In the genomic region with DNA sequence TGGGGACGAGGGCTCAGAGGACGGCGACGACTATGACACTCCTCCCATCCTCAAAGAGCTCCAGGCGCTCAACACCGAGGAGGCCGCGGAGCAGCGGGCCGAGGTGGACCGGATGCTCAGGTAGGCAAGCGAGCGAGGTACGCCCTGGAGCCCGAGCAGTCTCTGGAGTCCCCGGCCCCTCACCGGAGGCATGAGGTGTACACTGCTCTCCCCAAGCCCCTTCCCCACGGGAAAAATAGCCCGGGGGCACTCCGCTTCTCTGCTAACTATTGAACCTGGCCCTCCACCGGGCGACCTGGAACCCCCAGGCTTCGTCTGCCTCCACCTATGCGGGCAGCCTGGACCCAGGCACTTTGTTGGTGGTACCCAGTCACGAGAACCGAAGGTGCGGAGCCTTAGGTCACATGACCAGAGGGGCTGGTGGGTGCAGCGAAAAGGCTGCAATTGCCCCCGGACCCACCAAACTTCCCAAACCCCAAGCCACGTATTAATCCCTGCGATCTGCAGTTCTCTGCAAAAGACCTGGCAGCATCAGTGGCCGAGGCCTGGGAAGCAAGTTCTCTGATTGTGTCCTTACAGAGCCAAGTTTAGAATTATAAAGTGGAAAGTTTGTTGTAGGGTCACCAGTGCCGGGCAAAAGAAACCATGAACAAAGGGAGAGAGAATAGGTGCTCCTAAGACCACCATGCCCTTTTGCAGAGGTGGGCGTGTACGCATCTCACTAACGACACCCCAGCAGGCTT, we compare ENCODE assay signal across 9 mouse cellular contexts. TPM values are rescaled to one million over a fixed set of nuclear protein-coding genes. Genes with fewer than 3 reads are reported as not detected.
DNase-seq lines count a peak whose midpoint lies in the region; ATAC-seq and TF ChIP-seq lines count a peak whose summit lies in the region.
"Had no signal": no experiment of that assay in that cellular context is flagged by ENCODE, and none has a peak within 500 bp of the region (broad histone marks: within the 10 kb centered on the region; RNA-seq: fewer than 3 reads in every experiment).

No protein-coding gene starts in this region.

- no peaks in the 10 kb centered on the region for H3K9me3 ChIP-seq in forebrain, embryonic 10.5 days
- no peaks in the 10 kb centered on the region for H3K9me3 ChIP-seq in forebrain, embryonic 15.5 days
- no peaks in the 10 kb centered on the region for H3K9me3 ChIP-seq in ES-Bruce4 (replicated peaks; ENCODE audit: control insufficient read depth, insufficient read depth, low read length, poor library complexity, severe bottlenecking)
- H3K9me3 ChIP-seq in heart, embryonic 16.5 days (replicated peaks; ENCODE audit: control insufficient read depth, low read length), result no peaks in the 10 kb centered on the region
- no peaks in the 10 kb centered on the region for H3K9me3 ChIP-seq in liver, postnatal 0 days (ENCODE audit: low read length)

- no peak overlapping the region for H3K4me2 ChIP-seq in forebrain, embryonic 15.5 days (replicated peaks)
- peak overlapping the region; percentile 28; the same call in 1 of the 2 replicates for H3K4me2 ChIP-seq in heart, embryonic 16.5 days (ENCODE audit: low read depth, low read length)
- H3K4me2 ChIP-seq in liver, postnatal 0 days (ENCODE audit: low read depth, low read length), result peak overlapping the region; percentile 69

- H3K9ac ChIP-seq in forebrain, embryonic 15.5 days (replicated peaks), result no peak overlapping the region
- no peak overlapping the region for H3K9ac ChIP-seq in ES-Bruce4 (ENCODE audit: low read depth, poor library complexity, severe bottlenecking)
- no peak overlapping the region for H3K9ac ChIP-seq in heart, embryonic 16.5 days (ENCODE audit: low read length)
- H3K9ac ChIP-seq in liver, postnatal 0 days (replicated peaks), result peak overlapping the region; percentile 72

- no peak for DNase-seq in forebrain, embryonic 10.5 days (ENCODE audit: extremely low spot score, low spot score)
- DNase-seq in liver, postnatal 0 days, result peak; percentile 33
- no peak for DNase-seq in left cerebral cortex, adult 2 months (ENCODE audit: extremely low spot score in 1 of 2, low spot score in 2 of 2)
- no peak for DNase-seq in layer of hippocampus, adult 9-10 months (ENCODE audit: low spot score)
- DNase-seq in testis, postnatal 10 days (ENCODE audit: low spot score), result no peak

- H3K27me3 ChIP-seq in forebrain, embryonic 10.5 days (ENCODE audit: poor library complexity, severe bottlenecking), result peaks cover 95% of the 10 kb centered on the region
- H3K27me3 ChIP-seq in forebrain, embryonic 15.5 days, result peaks cover 68% of the 10 kb centered on the region
- H3K27me3 ChIP-seq in ES-Bruce4 (ENCODE audit: control insufficient read depth, insufficient read depth, low read length, poor library complexity, severe bottlenecking), result peaks cover 34% of the 10 kb centered on the region
- H3K27me3 ChIP-seq in heart, embryonic 16.5 days (ENCODE audit: control insufficient read depth, insufficient read depth, low read length), result peaks cover 67% of the 10 kb centered on the region
- peaks cover 49% of the 10 kb centered on the region for H3K27me3 ChIP-seq in liver, postnatal 0 days (ENCODE audit: insufficient read depth, low read length)

- no peak for TF ChIP-seq CTCF in ES-Bruce4 (IDR thresholded peaks at IDR 0.05; ENCODE audit: low read depth, low read length)
- no peak for TF ChIP-seq CTCF in liver, postnatal 0 days (IDR thresholded peaks at IDR 0.05; ENCODE audit: low read depth)
- TF ChIP-seq CTCF in left cerebral cortex, adult 2 months (IDR thresholded peaks at IDR 0.05), result no peak

- no peak for TF ChIP-seq EP300 in ES-Bruce4 (IDR thresholded peaks at IDR 0.05; ENCODE audit: insufficient read depth, low read depth, low read length)
- TF ChIP-seq EP300 in liver, postnatal 0 days (IDR thresholded peaks at IDR 0.05; ENCODE audit: low read depth), result no peak

- intact Hi-C loops in left cerebral cortex, adult 2 months (cut with DNase I), result loop anchor here (5.0 kb wide), 1 partner anchor 1991 kb away; no protein-coding TSS in a partner anchor

- H3K36me3 ChIP-seq in forebrain, embryonic 10.5 days (replicated peaks), result no peaks in the 10 kb centered on the region
- no peaks in the 10 kb centered on the region for H3K36me3 ChIP-seq in forebrain, embryonic 15.5 days
- H3K36me3 ChIP-seq in ES-Bruce4 (ENCODE audit: control insufficient read depth, insufficient read depth, low read length, poor library complexity, severe bottlenecking), result no peaks in the 10 kb centered on the region
- no peaks in the 10 kb centered on the region for H3K36me3 ChIP-seq in heart, embryonic 16.5 days (ENCODE audit: control insufficient read depth, insufficient read depth)
- H3K36me3 ChIP-seq in liver, postnatal 0 days (replicated peaks; ENCODE audit: insufficient read depth, low read length), result no peaks in the 10 kb centered on the region

- peaks cover 42% of the 10 kb centered on the region for H3K4me1 ChIP-seq in forebrain, embryonic 10.5 days
- H3K4me1 ChIP-seq in forebrain, embryonic 15.5 days, result peaks cover 16% of the 10 kb centered on the region
- no peaks in the 10 kb centered on the region for H3K4me1 ChIP-seq in ES-Bruce4 (ENCODE audit: control insufficient read depth, insufficient read depth, low read length)
- H3K4me1 ChIP-seq in heart, embryonic 16.5 days (ENCODE audit: control insufficient read depth, insufficient read depth, low read length), result peaks cover 18% of the 10 kb centered on the region
- H3K4me1 ChIP-seq in liver, postnatal 0 days (ENCODE audit: insufficient read depth), result no peaks in the 10 kb centered on the region

- H3K27ac ChIP-seq in forebrain, embryonic 10.5 days, result no peak overlapping the region
- H3K27ac ChIP-seq in forebrain, embryonic 15.5 days (replicated peaks), result no peak overlapping the region
- H3K27ac ChIP-seq in ES-Bruce4 (ENCODE audit: insufficient read depth, low read length), result no peak overlapping the region
- no peak overlapping the region for H3K27ac ChIP-seq in heart, embryonic 16.5 days (ENCODE audit: low read length)
- peak overlapping the region; percentile 86 for H3K27ac ChIP-seq in liver, postnatal 0 days (ENCODE audit: low read depth)
- no peak overlapping the region for H3K27ac ChIP-seq in left cerebral cortex, adult 2 months

- H3K4me3 ChIP-seq in forebrain, embryonic 10.5 days, result peak overlapping the region; percentile 30
- H3K4me3 ChIP-seq in forebrain, embryonic 15.5 days, result no peak overlapping the region
- H3K4me3 ChIP-seq in ES-Bruce4 (ENCODE audit: low read depth, low read length), result peak overlapping the region; percentile 18
- H3K4me3 ChIP-seq in heart, embryonic 16.5 days (ENCODE audit: low read length), result peak overlapping the region; percentile 26
- peak overlapping the region; percentile 41 for H3K4me3 ChIP-seq in liver, postnatal 0 days (ENCODE audit: low read depth, low read length)
- no peak overlapping the region for H3K4me3 ChIP-seq in left cerebral cortex, adult 2 months

- no peak for TF ChIP-seq POLR2A in ES-Bruce4 (IDR thresholded peaks at IDR 0.05; ENCODE audit: insufficient read depth, low read length)

- no peak for ATAC-seq in forebrain, embryonic 15.5 days (replicated peaks)
- no peak for ATAC-seq in heart, embryonic 16.5 days (replicated peaks; ENCODE audit: extremely low read depth, insufficient read depth, low FRiP score)
- ATAC-seq in liver, postnatal 0 days, result no peak

- under 1% methylated on average over 36 of the region's 36 CpGs for WGBS in forebrain, embryonic 10.5 days
- 1% methylated on average over 36 of the region's 36 CpGs for WGBS in forebrain, embryonic 15.5 days
- 2% methylated on average over 36 of the region's 36 CpGs for WGBS in heart, embryonic 16.5 days
- WGBS in liver, postnatal 0 days (ENCODE audit: insufficient replicate concordance), result 2% methylated on average over 35 of the region's 36 CpGs

RNA-seq across cellular contexts. Expression of gene Hnf1b, which starts 1.6 kb away (rescaled TPM):
- not detected in 2 replicates for polyA plus RNA-seq in forebrain, embryonic 10.5 days (2016; fragmentation: Nextera tagmentation; extraction: Ambion mirVana)
- 0.08 TPM in 1 of 2 replicates, not detected in the other for polyA plus RNA-seq in forebrain, embryonic 15.5 days (2015; fragmentation: Nextera tagmentation; extraction: Ambion mirVana)
- polyA plus RNA-seq in ES-Bruce4 (2011; ENCODE audit: insufficient read depth, insufficient read length, low read depth, missing spikeins), result 0.27 TPM in 1 of 2 replicates, not detected in the other
- 0.21 and 1.2 TPM in 2 replicates for polyA plus RNA-seq in heart, embryonic 16.5 days (2015; fragmentation: Nextera tagmentation; extraction: Ambion mirVana)
- 4.9 and 5.4 TPM in 2 replicates for polyA plus RNA-seq in liver, postnatal 0 days (2015; fragmentation: Nextera tagmentation; extraction: Ambion mirVana)
- total RNA-seq in left cerebral cortex, adult 2 months (2021), result under 1 TPM; 0.23 to 0.75 TPM
- total RNA-seq: common myeloid progenitor, adult 5-6 weeks had no signal

Comparison
In these comparisons a context has a peak if more than half of its experiments do, and no peak if none do; other contexts are left out.
1. H3K4me3 ChIP-seq: peak in forebrain, embryonic 10.5 days (single experiment), ES-Bruce4 (single experiment), heart, embryonic 16.5 days (single experiment) and liver, postnatal 0 days (single experiment); none in forebrain, embryonic 15.5 days (single experiment) and left cerebral cortex, adult 2 months (single experiment).